Mouse (Mus musculus) G1E (cell line): ENCODE data around the gene Lama1.

ENCODE experiments used
- CTCF ChIP-seq: IDR thresholded peaks from 2 replicates; pipeline ENCODE4 v1.5.1; 2012; ENCODE audit warnings: low read depth, low read length, inconsistent platforms, mixed read lengths
- GATA1 ChIP-seq: IDR thresholded peaks from 2 replicates; pipeline ENCODE4 v1.6.1; 2012; ENCODE audit warnings: borderline replicate concordance, low read length, inconsistent platforms, mixed read lengths

GRCm38 (mm10) chr17:67715466-67715865 lies 18.4 kb downstream of the Lama1 start:
- TF ChIP-seq CTCF (no peak), GATA1 (no peak)
